Mouse (Mus musculus) liver, adult 2 months (tissue): ENCODE measurements around the gene Zdhhc17.

ENCODE experiments used
- CTCF ChIP-seq: fragments of 200-500 bp; IDR thresholded peaks from 2 replicates; pipeline ENCODE4 v1.5.1; 2011; ENCODE audit warnings: low read depth, low read length, control low read depth
- POLR2A ChIP-seq: fragments of 200-500 bp; IDR thresholded peaks from 2 replicates; pipeline ENCODE4 v1.6.1; 2011; ENCODE audit warnings: low read length, control low read depth; ENCODE audit not compliant: insufficient read depth; ENCODE audit errors: extremely low read depth

DNA sequence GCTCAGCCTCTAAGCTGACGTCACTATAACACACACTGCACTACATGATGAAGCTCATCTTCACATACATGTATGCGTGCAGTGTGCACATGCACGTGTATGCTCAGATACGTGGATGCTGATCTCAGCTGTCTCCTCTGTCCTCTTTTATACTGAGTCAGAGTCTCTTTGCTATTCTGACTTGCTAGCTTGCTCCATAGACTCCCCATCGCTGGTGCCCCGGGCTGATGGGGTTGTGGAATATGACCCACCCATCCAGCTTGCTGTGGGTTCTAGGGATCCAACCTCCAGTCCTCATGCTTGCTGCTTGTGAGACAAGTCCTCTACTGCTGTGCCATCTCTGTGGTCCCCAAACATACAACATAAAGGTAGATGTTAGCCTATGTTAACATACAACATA lies 51.1 kb downstream of the Zdhhc17 start:
- TF ChIP-seq POLR2A = no peak
- no peak for TF ChIP-seq CTCF
